Mouse (Mus musculus) liver, embryonic 16.5 days (tissue): ENCODE data around the gene Kmo. TPM values are rescaled to one million over a fixed set of nuclear protein-coding genes. Genes with fewer than 3 reads are reported as not detected.

Experiments
- ATAC-seq: fragments of 200-750 bp; cut with Nextera tagmentation; 2 replicates; pipeline ENCODE4 v1.8.0; 2017; ENCODE audit warnings: low read depth, mild to moderate bottlenecking, moderate number of reproducible peaks, moderate library complexity
- H3K27ac ChIP-seq: fragments of 300-500 bp; sonication (generic); 2 replicates; pipeline ENCODE4 v1.5.1; 2014; ENCODE audit warnings: mild to moderate bottlenecking, low read length
- H3K27me3 ChIP-seq: fragments of 300-500 bp; sonication (generic); 2 replicates; pipeline ENCODE4 v1.6.1; 2014; ENCODE audit warnings: low read depth, low read length, mixed read lengths; ENCODE audit not compliant: control insufficient read depth, insufficient read depth
- H3K36me3 ChIP-seq: fragments of 300-500 bp; sonication (generic); 2 replicates; pipeline ENCODE4 v1.6.1; 2014; ENCODE audit warnings: mild to moderate bottlenecking; ENCODE audit not compliant: control insufficient read depth, insufficient read depth
- H3K4me1 ChIP-seq: fragments of 300-500 bp; sonication (generic); 2 replicates; pipeline ENCODE4 v1.6.1; 2014; ENCODE audit warnings: low read depth, low read length, mixed read lengths; ENCODE audit not compliant: control insufficient read depth
- H3K4me2 ChIP-seq: fragments of 300-500 bp; sonication (generic); 2 replicates; pipeline ENCODE4 v1.6.1; 2014; ENCODE audit warnings: low read depth, low read length, mixed read lengths
- H3K4me3 ChIP-seq: fragments of 300-500 bp; sonication (generic); 2 replicates; pipeline ENCODE4 v1.5.1; 2014; ENCODE audit warnings: low read depth, mild to moderate bottlenecking, low read length
- H3K9ac ChIP-seq: fragments of 300-500 bp; sonication (generic); 2 replicates; pipeline ENCODE4 v1.6.1; 2014; ENCODE audit warnings: low read depth, low read length
- H3K9me3 ChIP-seq: fragments of 300-500 bp; sonication (generic); replicated peaks from 2 replicates; pipeline ENCODE4 v1.6.1; 2016; ENCODE audit warnings: low read length; ENCODE audit not compliant: control insufficient read depth
- WGBS: fragments of 180-500 bp; shearing (Covaris S2); extraction: QIAGEN DNeasy Blood & Tissue Kit; methylation state at CpG from one replicate; pipeline ENCODE4 v1.1.7; 2014; ENCODE audit not compliant: insufficient replicate concordance; 5-methylcytosine and 5-hydroxymethylcytosine counted together
- polyA plus RNA-seq: library from polyadenylated mRNA; unstranded; fragments of >200 nt; fragmentation: Nextera tagmentation; extraction: Ambion mirVana; gene quantifications from 2 replicates; pipeline ENCODE4 v1.2.1, GENCODE M21; 2015

The Kmo gene
- polyA plus RNA-seq, 1 experiment from 2014 or later = 15.0 TPM

GRCm38 (mm10) chr1:175625990-175626692 lies 6.0 kb downstream of the Kmo start:
- 17% methylated on average over 1 of the region's 1 CpGs for WGBS
- H3K9ac ChIP-seq = peak overlapping the region; percentile 70

GRCm38 (mm10) chr1:175629248-175629647 lies 9.1 kb downstream of the Kmo start:
- no peaks in the 10 kb centered on the region for H3K27me3 ChIP-seq
- H3K4me3 ChIP-seq = no peak overlapping the region
- H3K4me2 ChIP-seq = no peak overlapping the region
- no peaks in the 10 kb centered on the region for H3K9me3 ChIP-seq
- H3K36me3 ChIP-seq = no peaks in the 10 kb centered on the region
- H3K9ac ChIP-seq = no peak overlapping the region
- WGBS = 53% methylated on average over 6 of the region's 6 CpGs
- ATAC-seq = no peak
- no peak overlapping the region for H3K27ac ChIP-seq
- H3K4me1 ChIP-seq = peaks cover 6% of the 10 kb centered on the region

More at GRCm38 (mm10) chr1:175625990-175626692, 6.0 kb downstream of the Kmo start:
- Histone ChIP-seq H3K9me3 (no peaks in the 10 kb centered on the region), H3K27me3 (no peaks in the 10 kb centered on the region), H3K4me3 (peak overlapping the region; percentile 80), H3K4me2 (peak overlapping the region; percentile 93), H3K4me1 (peaks cover 15% of the 10 kb centered on the region), H3K36me3 (no peaks in the 10 kb centered on the region), H3K27ac (peak overlapping the region; percentile 79)
- ATAC-seq = peak; percentile 37

GRCm38 (mm10) chr1:175630345-175630744 lies 10.2 kb downstream of the Kmo start:
- no peak for ATAC-seq
- H3K4me3 ChIP-seq = no peak overlapping the region
- H3K9me3 ChIP-seq = no peaks in the 10 kb centered on the region
- WGBS = 60% methylated on average over 5 of the region's 5 CpGs
- no peaks in the 10 kb centered on the region for H3K27me3 ChIP-seq
- no peak overlapping the region for H3K9ac ChIP-seq
- no peak overlapping the region for H3K27ac ChIP-seq
- H3K4me2 ChIP-seq = no peak overlapping the region
- H3K4me1 ChIP-seq = peaks cover 2% of the 10 kb centered on the region
- no peaks in the 10 kb centered on the region for H3K36me3 ChIP-seq

- Histone ChIP-seq H3K27me3 (no peaks in the 10 kb centered on the region), H3K4me3 (no peak overlapping the region), H3K4me1 (peaks cover 2% of the 10 kb centered on the region), H3K9me3 (no peaks in the 10 kb centered on the region), H3K36me3 (no peaks in the 10 kb centered on the region), H3K4me2 (no peak overlapping the region), H3K27ac (no peak overlapping the region; the same call in none of the 2 replicates), H3K9ac (no peak overlapping the region)
- no peak for ATAC-seq
- 53% methylated on average over 3 of the region's 3 CpGs for WGBS
These were observed 10.9 kb downstream of the Kmo start for GRCm38 (mm10) chr1:175631080-175631479.

GRCm38 (mm10) chr1:175631721-175632221 lies 11.6 kb downstream of the Kmo start:
- peak overlapping the region; percentile 13 for H3K9ac ChIP-seq
- no peaks in the 10 kb centered on the region for H3K27me3 ChIP-seq
- ATAC-seq = peak; percentile 50; the same call in 1 of the 2 replicates
- H3K27ac ChIP-seq = peak overlapping the region; percentile 51
- H3K9me3 ChIP-seq = no peaks in the 10 kb centered on the region
- no peaks in the 10 kb centered on the region for H3K36me3 ChIP-seq
- H3K4me3 ChIP-seq = 0 out of 2 replicates have a peak overlapping the region, but pooled peaks have one; percentile 9
- WGBS = 26% methylated on average over 10 of the region's 10 CpGs
- H3K4me2 ChIP-seq = peak overlapping the region; percentile 12
- H3K4me1 ChIP-seq = peaks cover 2% of the 10 kb centered on the region

GRCm38 (mm10) chr1:175632470-175632869 lies 12.3 kb downstream of the Kmo start:
- H3K27ac ChIP-seq = no peak overlapping the region
- no peaks in the 10 kb centered on the region for H3K27me3 ChIP-seq
- WGBS = 89% methylated on average over 14 of the region's 14 CpGs
- no peak for ATAC-seq
- H3K4me1 ChIP-seq = peaks cover 2% of the 10 kb centered on the region
- no peak overlapping the region for H3K9ac ChIP-seq
- no peaks in the 10 kb centered on the region for H3K36me3 ChIP-seq
- H3K4me3 ChIP-seq = 0 out of 2 replicates have a peak overlapping the region, but pooled peaks have one; percentile 21
- H3K9me3 ChIP-seq = no peaks in the 10 kb centered on the region
- H3K4me2 ChIP-seq = peak overlapping the region; percentile 22; the same call in 1 of the 2 replicates

GRCm38 (mm10) chr1:175637677-175638076 lies 17.5 kb downstream of the Kmo start:
- 19% methylated on average over 7 of the region's 7 CpGs for WGBS
- Histone ChIP-seq H3K4me3 (no peak overlapping the region), H3K36me3 (no peaks in the 10 kb centered on the region), H3K27me3 (no peaks in the 10 kb centered on the region), H3K9ac (no peak overlapping the region), H3K9me3 (no peaks in the 10 kb centered on the region), H3K4me1 (peaks cover 2% of the 10 kb centered on the region; the same call in 1 of the 2 replicates), H3K27ac (no peak overlapping the region), H3K4me2 (no peak overlapping the region)
- ATAC-seq = no peak

GRCm38 (mm10) chr1:175639072-175639471 lies 18.9 kb downstream of the Kmo start:
- H3K9me3 ChIP-seq = no peaks in the 10 kb centered on the region
- H3K36me3 ChIP-seq = no peaks in the 10 kb centered on the region
- H3K27ac ChIP-seq = no peak overlapping the region
- no peak overlapping the region for H3K9ac ChIP-seq
- no peak overlapping the region for H3K4me2 ChIP-seq
- ATAC-seq = peak; percentile 55
- no peak overlapping the region for H3K4me3 ChIP-seq
- WGBS = 57% methylated on average over 7 of the region's 7 CpGs
- H3K27me3 ChIP-seq = no peaks in the 10 kb centered on the region
- H3K4me1 ChIP-seq = peaks cover 2% of the 10 kb centered on the region; the same call in 1 of the 2 replicates
